Mouse (Mus musculus): ENCODE data around the gene Cpt1c. TPM values are rescaled to one million over a fixed set of nuclear protein-coding genes. Genes with fewer than 3 reads are reported as not detected.
A peak's percentile ranks its signal among the peaks of the same experiment; 100 is the strongest.

The Cpt1c gene
- polyA plus RNA-seq, 1 experiment from 2014 or later, result 3.5 TPM

- Histone ChIP-seq H3K9me3 (ENCODE audit: control insufficient read depth) (no peaks in the 10 kb centered on the region), H3K9ac (ENCODE audit: low read depth, low read length) (no peak overlapping the region), H3K27ac (ENCODE audit: low read depth, low read length) (no peak overlapping the region), H3K4me2 (replicated peaks; ENCODE audit: low read depth) (no peak overlapping the region), H3K36me3 (ENCODE audit: control insufficient read depth, insufficient read depth) (0 out of 2 replicates have a peak, but pooled peaks cover 4% of the 10 kb centered on the region), H3K27me3 (replicated peaks; ENCODE audit: control insufficient read depth, insufficient read depth, low read length) (no peaks in the 10 kb centered on the region), H3K4me3 (ENCODE audit: low read depth, low read length) (no peak overlapping the region), H3K4me1 (replicated peaks; ENCODE audit: control insufficient read depth, insufficient read depth, low read length) (no peaks in the 10 kb centered on the region)
- 75% methylated on average over 20 of the region's 20 CpGs for WGBS
- no peak for TF ChIP-seq CTCF (IDR thresholded peaks at IDR 0.05; ENCODE audit: low read depth)
- ATAC-seq, result 0 out of 2 replicates have a peak, but pooled peaks have one; percentile 6
Observed at GRCm38 (mm10) chr7:44957183-44957835, 17.3 kb downstream of the Cpt1c start.

- 0 out of 2 replicates have a peak, but pooled peaks cover under 1% of the 10 kb centered on the region for H3K27me3 ChIP-seq (replicated peaks; ENCODE audit: control insufficient read depth, insufficient read depth, low read length)
- H3K27ac ChIP-seq (ENCODE audit: low read depth, low read length), result no peak overlapping the region
- TF ChIP-seq CTCF (IDR thresholded peaks at IDR 0.05; ENCODE audit: low read depth), result no peak
- no peak overlapping the region for H3K4me3 ChIP-seq (ENCODE audit: low read depth, low read length)
- WGBS, result 73% methylated on average over 6 of the region's 6 CpGs
- no peaks in the 10 kb centered on the region for H3K36me3 ChIP-seq (ENCODE audit: control insufficient read depth, insufficient read depth)
- no peak overlapping the region for H3K4me2 ChIP-seq (replicated peaks; ENCODE audit: low read depth)
- ATAC-seq, result no peak
- H3K9ac ChIP-seq (ENCODE audit: low read depth, low read length), result no peak overlapping the region
- peaks cover 4% of the 10 kb centered on the region; the same call in 1 of the 2 replicates for H3K4me1 ChIP-seq (replicated peaks; ENCODE audit: control insufficient read depth, insufficient read depth, low read length)
- H3K9me3 ChIP-seq (ENCODE audit: control insufficient read depth), result no peaks in the 10 kb centered on the region
Observed at GRCm38 (mm10) chr7:44956266-44956665, 18.4 kb downstream of the Cpt1c start.

- Histone ChIP-seq H3K4me1 (replicated peaks; ENCODE audit: control insufficient read depth, insufficient read depth, low read length) (peaks cover 4% of the 10 kb centered on the region; the same call in 1 of the 2 replicates), H3K36me3 (ENCODE audit: control insufficient read depth, insufficient read depth) (no peaks in the 10 kb centered on the region), H3K9ac (ENCODE audit: low read depth, low read length) (no peak overlapping the region), H3K27me3 (replicated peaks; ENCODE audit: control insufficient read depth, insufficient read depth, low read length) (peaks cover 7% of the 10 kb centered on the region; the same call in 1 of the 2 replicates), H3K27ac (ENCODE audit: low read depth, low read length) (no peak overlapping the region), H3K4me3 (ENCODE audit: low read depth, low read length) (no peak overlapping the region), H3K4me2 (replicated peaks; ENCODE audit: low read depth) (no peak overlapping the region), H3K9me3 (ENCODE audit: control insufficient read depth) (no peaks in the 10 kb centered on the region)
- peak; percentile 72 for TF ChIP-seq CTCF (IDR thresholded peaks at IDR 0.05; ENCODE audit: low read depth)
- 52% methylated on average over 5 of the region's 5 CpGs for WGBS
- ATAC-seq, result no peak
Observed at GRCm38 (mm10) chr7:44955628-44956027, 19.0 kb downstream of the Cpt1c start.

GRCm38 (mm10) chr7:44954091-44954885 lies 20.4 kb downstream of the Cpt1c start:
- H3K4me2 ChIP-seq (replicated peaks; ENCODE audit: low read depth), result no peak overlapping the region
- no peaks in the 10 kb centered on the region for H3K9me3 ChIP-seq (ENCODE audit: control insufficient read depth)
- peaks cover 14% of the 10 kb centered on the region for H3K27me3 ChIP-seq (replicated peaks; ENCODE audit: control insufficient read depth, insufficient read depth, low read length)
- no peaks in the 10 kb centered on the region for H3K36me3 ChIP-seq (ENCODE audit: control insufficient read depth, insufficient read depth)
- no peak overlapping the region for H3K9ac ChIP-seq (ENCODE audit: low read depth, low read length)
- 88% methylated on average over 12 of the region's 12 CpGs for WGBS
- no peak for TF ChIP-seq CTCF (IDR thresholded peaks at IDR 0.05; ENCODE audit: low read depth)
- no peak for ATAC-seq
- no peak overlapping the region for H3K27ac ChIP-seq (ENCODE audit: low read depth, low read length)
- H3K4me1 ChIP-seq (replicated peaks; ENCODE audit: control insufficient read depth, insufficient read depth, low read length), result peaks cover 4% of the 10 kb centered on the region; the same call in 1 of the 2 replicates
- no peak overlapping the region for H3K4me3 ChIP-seq (ENCODE audit: low read depth, low read length)

- H3K4me1 ChIP-seq (replicated peaks; ENCODE audit: control insufficient read depth, insufficient read depth, low read length), result peaks cover 4% of the 10 kb centered on the region; the same call in 1 of the 2 replicates
- no peak overlapping the region for H3K9ac ChIP-seq (ENCODE audit: low read depth, low read length)
- ATAC-seq, result no peak
- TF ChIP-seq CTCF (IDR thresholded peaks at IDR 0.05; ENCODE audit: low read depth), result no peak
- H3K27ac ChIP-seq (ENCODE audit: low read depth, low read length), result no peak overlapping the region
- 73% methylated on average over 14 of the region's 14 CpGs for WGBS
- H3K4me3 ChIP-seq (ENCODE audit: low read depth, low read length), result no peak overlapping the region
- H3K9me3 ChIP-seq (ENCODE audit: control insufficient read depth), result no peaks in the 10 kb centered on the region
- H3K36me3 ChIP-seq (ENCODE audit: control insufficient read depth, insufficient read depth), result no peaks in the 10 kb centered on the region
- H3K4me2 ChIP-seq (replicated peaks; ENCODE audit: low read depth), result no peak overlapping the region
- peaks cover 14% of the 10 kb centered on the region for H3K27me3 ChIP-seq (replicated peaks; ENCODE audit: control insufficient read depth, insufficient read depth, low read length)
Observed at GRCm38 (mm10) chr7:44953561-44953960, 21.1 kb downstream of the Cpt1c start.

- Histone ChIP-seq H3K27ac (ENCODE audit: low read depth, low read length) (peak overlapping the region; percentile 7; the same call in 1 of the 2 replicates), H3K9me3 (ENCODE audit: control insufficient read depth) (no peaks in the 10 kb centered on the region), H3K36me3 (ENCODE audit: control insufficient read depth, insufficient read depth) (no peaks in the 10 kb centered on the region), H3K4me3 (ENCODE audit: low read depth, low read length) (peak overlapping the region; percentile 64), H3K4me1 (replicated peaks; ENCODE audit: control insufficient read depth, insufficient read depth, low read length) (peaks cover 4% of the 10 kb centered on the region; the same call in 1 of the 2 replicates), H3K9ac (ENCODE audit: low read depth, low read length) (peak overlapping the region; percentile 34; the same call in 1 of the 2 replicates), H3K4me2 (replicated peaks; ENCODE audit: low read depth) (peak overlapping the region; percentile 99), H3K27me3 (replicated peaks; ENCODE audit: control insufficient read depth, insufficient read depth, low read length) (peaks cover 14% of the 10 kb centered on the region)
- ATAC-seq, result peak; percentile 84
- TF ChIP-seq CTCF (IDR thresholded peaks at IDR 0.05; ENCODE audit: low read depth), result no peak
- WGBS, result 4% methylated on average over 24 of the region's 24 CpGs
Observed at GRCm38 (mm10) chr7:44952611-44953306, 21.9 kb downstream of the Cpt1c start.

Data from intestine, postnatal 0 days (tissue).